Mouse (Mus musculus) NIH3T3 (cell line): Measurements from ENCODE around the gene Afg1l.
A peak's percentile ranks its signal among the peaks of the same experiment; 100 is the strongest.

ENCODE experiments used
- DNase-seq: peaks from one replicate; pipeline ENCODE4 v3.0.0-alpha.2; 2012; ENCODE audit warnings: low read depth

Gene Afg1l

GRCm38 (mm10) chr10:42477550-42478340 lies 620 bp downstream of the Afg1l start:
- peak; percentile 37 for DNase-seq

GRCm38 (mm10) chr10:42476774-42477475 lies 1.4 kb downstream of the Afg1l start:
- DNase-seq: no peak

GRCm38 (mm10) chr10:42474946-42475514 lies 3.3 kb downstream of the Afg1l start:
- DNase-seq: no peak

GRCm38 (mm10) chr10:42464805-42465204 lies 13.6 kb downstream of the Afg1l start:
- DNase-seq: no peak

GRCm38 (mm10) chr10:42464224-42464623 lies 14.1 kb downstream of the Afg1l start:
- DNase-seq: no peak

GRCm38 (mm10) chr10:42457557-42458191 lies 20.7 kb downstream of the Afg1l start:
- no peak for DNase-seq

GRCm38 (mm10) chr10:42455981-42456380 lies 22.4 kb downstream of the Afg1l start:
- DNase-seq: peak; percentile 55

- no peak for DNase-seq
Observed at GRCm38 (mm10) chr10:42454690-42455089, 23.7 kb downstream of the Afg1l start.

GRCm38 (mm10) chr10:42454266-42454665 lies 24.1 kb downstream of the Afg1l start:
- DNase-seq: no peak

GRCm38 (mm10) chr10:42449672-42450071 lies 28.7 kb downstream of the Afg1l start:
- no peak for DNase-seq

- DNase-seq: no peak
Observed at GRCm38 (mm10) chr10:42448371-42448770, 30.0 kb downstream of the Afg1l start.

- no peak for DNase-seq
Observed at GRCm38 (mm10) chr10:42446145-42446544, 32.2 kb downstream of the Afg1l start.

- DNase-seq: no peak
Observed at GRCm38 (mm10) chr10:42436842-42437805, 41.2 kb downstream of the Afg1l start.

- DNase-seq: no peak
Observed at GRCm38 (mm10) chr10:42417530-42418174, 60.7 kb downstream of the Afg1l start.

- no peak for DNase-seq
Observed at GRCm38 (mm10) chr10:42415821-42416470, 62.4 kb downstream of the Afg1l start.

- DNase-seq: peak; percentile 59
Observed at GRCm38 (mm10) chr10:42410748-42411537, 67.4 kb downstream of the Afg1l start.

GRCm38 (mm10) chr10:42390436-42390835 lies 87.9 kb downstream of the Afg1l start:
- no peak for DNase-seq

GRCm38 (mm10) chr10:42388181-42388580 lies 90.2 kb downstream of the Afg1l start:
- no peak for DNase-seq

GRCm38 (mm10) chr10:42384946-42385644 lies 93.3 kb downstream of the Afg1l start:
- DNase-seq: no peak
